Mouse (Mus musculus) NIH3T3 (cell line): ENCODE data around the gene Gm21830.
"Not testable (repeated sequence)": the region's sequence is repeated elsewhere in the genome, so short reads cannot be mapped to it uniquely, and the experiment has no call there.

Experiments
- DNase-seq: peaks from one replicate; pipeline ENCODE4 v3.0.0-alpha.2; 2012; ENCODE audit warnings: low read depth

The Gm21830 gene

DNA sequence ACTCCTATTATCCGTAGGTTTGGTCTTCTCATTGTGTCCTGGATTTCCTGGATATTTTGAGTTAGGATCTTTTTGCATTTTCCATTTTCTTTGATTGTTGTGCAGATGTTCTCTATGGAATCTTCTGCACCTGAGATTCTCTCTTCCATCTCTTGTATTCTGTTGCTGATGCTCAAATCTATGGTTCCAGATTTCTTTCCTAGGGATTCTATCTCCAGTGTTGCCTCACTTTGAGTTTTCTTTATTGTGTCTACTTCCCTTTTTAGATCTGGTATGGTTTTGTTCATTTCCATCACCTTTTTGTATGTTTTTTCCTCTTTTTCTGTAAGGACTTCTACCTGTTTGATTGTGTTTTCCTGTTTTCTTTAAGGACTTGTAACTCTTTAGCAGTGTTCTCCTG, at the start of gene Gm21830:
Gene Gm21830, plus strand, starts transcription at position 301 of the 400 bp plus-strand sequence.
- not testable (repeated sequence) for DNase-seq

DNA sequence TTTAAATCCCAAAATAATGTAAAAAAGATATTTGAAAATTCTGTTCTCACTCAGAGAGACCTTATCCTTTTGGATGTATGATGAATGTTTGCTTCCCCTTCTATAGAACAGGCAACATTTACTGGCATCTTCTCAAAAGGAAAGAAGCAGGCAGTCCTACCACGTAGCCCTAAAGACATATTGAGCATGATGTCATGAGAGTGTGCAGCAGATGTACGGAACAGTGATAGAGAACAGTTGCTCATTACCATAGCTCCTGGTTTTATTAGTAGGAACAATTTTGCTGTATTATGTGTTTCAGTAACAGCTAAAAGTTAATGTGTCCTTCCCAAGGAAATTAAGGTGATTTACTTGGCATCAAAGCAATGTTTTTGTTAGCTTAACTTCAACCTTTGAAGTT, 49.0 kb upstream of the Gm21830 start:
- no peak for DNase-seq

DNA sequence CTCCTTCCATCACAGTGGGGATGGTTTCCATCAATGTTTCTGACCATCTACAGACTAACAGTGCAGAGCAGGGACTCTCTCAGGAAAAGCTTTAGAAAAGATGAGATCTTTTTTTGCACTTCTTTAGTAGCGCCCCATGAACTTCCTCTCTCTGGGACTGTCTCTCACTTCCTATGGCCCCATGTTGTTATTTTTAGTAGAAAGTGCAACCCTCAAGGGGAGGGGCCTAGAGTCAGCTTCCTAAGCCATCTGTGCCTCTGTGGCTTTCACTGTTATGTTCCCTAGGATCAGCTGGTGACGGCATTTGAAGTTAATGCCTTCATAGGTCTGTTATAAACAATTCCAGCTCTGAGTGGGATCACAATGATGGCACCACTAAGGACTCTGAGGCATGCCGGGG, 35.0 kb upstream of the Gm21830 start:
- no peak for DNase-seq

DNA sequence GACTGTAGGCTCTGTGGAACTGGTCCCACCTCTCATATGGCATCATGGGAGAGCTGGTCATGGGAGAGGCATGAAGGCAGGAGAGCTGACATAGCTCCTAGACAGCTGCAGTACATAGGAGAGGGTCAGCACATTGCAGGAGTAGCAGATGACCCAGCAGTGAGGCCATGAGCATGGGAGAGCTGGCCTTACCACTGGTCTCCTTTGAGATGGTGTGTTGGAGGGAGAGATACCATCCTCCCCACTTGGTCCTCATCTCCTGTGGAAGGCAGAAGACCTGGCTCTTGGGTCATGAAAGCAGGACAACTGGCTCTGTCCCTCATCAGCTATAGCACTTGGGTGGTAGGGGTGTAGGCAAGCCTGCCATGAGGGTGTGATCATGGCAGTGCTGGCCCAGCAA, 7.3 kb downstream of the Gm21830 start:
- DNase-seq = no peak

DNA sequence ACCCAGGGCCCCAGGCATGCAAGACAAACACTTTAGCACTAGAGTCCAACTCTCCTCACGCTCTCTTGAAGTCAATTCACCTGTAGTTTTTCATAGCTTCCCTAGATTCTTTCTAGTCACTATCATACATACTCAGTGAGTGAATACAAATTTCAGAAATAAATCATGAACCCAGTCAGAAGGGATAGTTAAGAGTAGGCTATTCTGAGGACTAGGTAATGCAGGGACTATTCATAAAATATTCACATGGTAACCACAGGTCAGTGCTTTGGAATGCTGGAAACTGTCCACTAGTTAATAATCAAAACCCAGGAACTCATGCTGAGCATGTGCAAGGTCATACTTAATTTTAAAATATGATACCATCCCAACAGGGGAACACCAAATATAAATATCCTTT, 9.3 kb downstream of the Gm21830 start:
- DNase-seq = no peak

DNA sequence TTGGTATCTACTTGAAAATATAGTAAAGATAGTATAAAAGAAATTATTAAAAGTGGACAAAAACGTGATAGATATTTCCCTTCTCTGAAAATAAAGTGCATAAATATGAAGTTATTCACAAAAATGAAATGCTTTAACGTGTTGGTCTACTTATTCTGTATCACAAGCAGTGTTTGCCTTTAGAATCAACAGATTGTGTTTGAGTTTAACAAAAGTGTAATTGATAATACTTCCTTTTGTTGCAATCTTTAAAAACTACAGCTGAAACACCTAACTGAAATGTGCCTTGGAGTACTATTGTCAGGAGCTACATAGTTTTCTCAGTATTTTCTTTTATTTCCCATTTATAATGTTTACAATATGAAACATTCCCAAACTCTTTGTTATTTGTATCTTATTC, 19.6 kb downstream of the Gm21830 start, which contains the start of gene Gm26727:
Gene Gm26727, minus strand, starts transcription at position 101 of the 400 bp plus-strand sequence.
- no peak for DNase-seq

DNA sequence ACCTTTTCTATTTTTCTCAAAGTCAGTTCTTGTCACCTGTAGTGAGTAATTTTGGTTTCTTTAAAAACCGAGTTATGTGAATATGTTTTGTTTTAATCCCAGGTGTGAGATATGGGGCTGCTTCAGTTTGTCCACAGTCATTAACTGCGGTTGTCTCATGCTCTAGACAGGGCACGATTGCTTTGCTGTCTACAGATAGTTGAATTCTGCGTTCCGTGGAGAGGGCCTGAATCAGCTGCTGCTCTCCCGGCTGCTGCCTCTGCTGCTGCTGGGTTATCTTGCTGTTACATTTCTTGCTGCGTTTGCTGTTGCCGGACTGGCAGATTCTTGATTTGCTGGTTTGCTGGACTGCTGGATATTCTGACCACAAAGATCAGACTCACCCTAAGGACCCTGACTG, 24.8 kb downstream of the Gm21830 start:
- DNase-seq = no peak

DNA sequence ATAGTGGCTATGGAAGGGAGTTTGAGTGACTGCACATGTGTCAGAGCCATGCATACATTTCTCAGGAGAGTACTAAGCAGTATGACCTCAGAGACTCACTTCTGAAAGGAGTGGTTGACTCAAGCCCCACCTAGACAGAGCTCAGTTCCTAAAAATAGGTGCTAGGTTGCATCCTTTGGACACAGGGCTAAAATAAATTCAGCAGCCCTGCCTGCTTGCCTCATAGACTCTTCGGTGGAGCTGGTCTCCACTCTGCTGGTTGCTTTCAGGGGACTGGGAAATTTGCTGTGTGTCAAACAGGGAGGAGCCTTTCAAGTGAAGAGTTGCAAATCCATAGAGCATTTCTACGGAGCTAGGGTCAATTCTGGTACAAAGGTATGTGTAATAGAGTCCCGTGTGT, 32.3 kb downstream of the Gm21830 start, which contains the start of gene Xirp2:
Gene Xirp2, plus strand, starts transcription at position 223 of the 400 bp plus-strand sequence.
- DNase-seq = no peak

DNA sequence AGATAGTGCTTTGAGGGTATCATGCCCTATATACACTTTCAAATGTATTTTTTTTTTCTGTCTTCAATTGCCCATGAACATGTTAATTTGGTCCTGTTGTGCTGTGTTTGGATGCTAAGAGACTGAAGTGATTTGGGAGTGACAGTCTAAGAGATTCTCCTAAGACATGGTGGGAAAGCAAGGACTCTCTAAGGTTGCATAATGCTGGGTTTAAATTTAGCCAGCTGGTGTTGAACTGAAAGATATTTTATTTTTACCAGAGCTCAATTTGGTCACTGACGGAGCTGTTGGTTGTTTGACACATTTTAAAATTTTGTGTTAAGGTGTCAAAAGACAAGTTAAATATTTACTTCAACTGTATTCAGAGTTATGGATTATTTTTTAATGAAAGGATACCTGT, 33.2 kb downstream of the Gm21830 start:
- no peak for DNase-seq

DNA sequence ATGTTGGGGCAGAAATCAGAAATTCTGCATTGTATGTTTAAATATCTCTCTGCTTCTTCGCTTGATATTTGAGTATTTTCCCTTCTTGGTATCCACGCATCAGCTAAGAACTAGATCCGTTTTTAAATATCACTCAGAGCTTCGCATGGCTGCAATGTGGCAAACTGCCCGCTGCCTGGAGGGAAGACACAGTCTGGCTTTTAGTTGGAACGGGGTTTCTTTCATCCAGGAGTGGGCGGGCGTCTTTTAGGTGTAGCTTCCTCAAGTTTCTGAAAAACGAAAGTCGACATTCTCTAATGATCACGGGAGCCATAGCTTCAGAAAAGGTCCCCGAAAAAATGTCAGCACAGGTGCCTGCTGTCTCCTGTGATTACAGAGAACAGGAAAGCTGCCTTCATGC, 33.7 kb downstream of the Gm21830 start:
- peak; percentile 20 for DNase-seq

DNA sequence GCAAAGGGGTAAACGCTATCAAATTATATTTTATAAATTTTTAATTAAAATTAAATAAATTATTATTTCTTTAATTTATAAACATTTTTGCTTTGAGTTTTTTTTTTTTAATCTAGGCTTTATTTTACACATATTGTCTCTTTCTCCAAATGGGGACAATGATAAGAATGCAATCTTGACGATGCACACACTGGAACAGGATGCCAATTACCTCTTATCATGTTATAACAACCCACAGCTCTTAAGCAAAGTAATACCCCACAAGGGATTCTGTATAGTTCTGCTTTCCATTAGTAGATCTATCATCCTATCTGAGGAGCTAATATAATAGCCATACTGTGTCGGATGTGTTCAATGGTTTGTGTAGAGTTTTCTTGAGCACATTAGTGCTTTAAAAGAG, 47.3 kb downstream of the Gm21830 start:
- no peak for DNase-seq

DNA sequence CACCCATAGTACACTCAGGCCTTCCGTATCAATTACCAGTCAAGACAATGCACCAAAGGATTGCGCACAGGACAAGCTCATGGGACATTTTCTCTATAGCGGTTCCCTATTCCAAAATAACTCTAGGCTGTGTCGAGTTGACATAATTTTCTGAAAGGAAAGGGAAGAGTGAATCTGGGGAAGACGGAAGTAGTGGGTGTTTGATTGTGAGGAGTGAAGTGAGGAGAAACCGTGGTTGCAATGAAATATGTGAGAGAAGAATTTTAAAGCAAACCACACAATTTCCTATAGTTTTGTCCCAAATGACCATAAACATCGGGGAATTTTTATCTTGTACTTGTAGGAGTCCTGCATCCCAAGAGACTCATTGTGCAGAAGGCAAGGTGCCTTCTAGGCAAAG, 53.5 kb downstream of the Gm21830 start:
- DNase-seq = no peak

DNA sequence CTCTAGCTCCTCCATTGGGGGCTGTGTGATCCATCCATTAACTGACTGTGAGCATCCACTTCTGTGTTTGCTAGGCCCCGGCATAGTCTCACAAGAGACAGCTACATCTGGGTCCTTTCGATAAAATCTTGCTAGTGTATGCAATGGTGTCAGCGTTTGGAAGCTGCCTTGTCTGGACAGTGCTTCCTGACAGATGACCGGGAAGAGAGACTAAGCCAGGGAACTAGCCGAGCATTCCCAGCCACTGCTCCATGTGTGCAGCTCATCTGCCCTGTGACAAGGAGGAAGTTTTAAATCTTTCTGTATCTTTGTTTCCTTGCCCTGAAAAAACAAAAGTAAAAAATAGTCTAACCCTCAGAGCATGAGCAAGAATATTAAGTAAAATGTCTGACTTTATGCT, 56.5 kb downstream of the Gm21830 start:
- DNase-seq = not testable (repeated sequence)

DNA sequence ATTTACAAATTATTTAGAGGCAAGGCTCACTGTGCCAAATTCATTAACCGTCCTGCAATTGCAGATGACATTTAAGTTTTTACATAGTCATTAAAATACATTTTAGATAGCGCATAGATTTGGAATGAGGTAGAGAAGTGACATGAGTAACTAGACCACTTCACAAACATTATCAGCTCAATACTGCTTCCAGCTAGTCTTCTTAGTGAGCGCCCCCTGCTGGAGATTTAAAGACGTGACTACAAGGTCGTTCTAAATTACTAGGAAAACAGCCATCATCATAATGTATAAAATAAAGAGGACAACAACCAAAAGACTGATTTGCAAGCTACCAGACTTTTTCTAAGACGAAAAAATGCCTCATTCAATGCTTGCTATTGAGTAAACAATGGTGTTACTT, 64.2 kb downstream of the Gm21830 start:
- DNase-seq = peak; percentile 67

DNA sequence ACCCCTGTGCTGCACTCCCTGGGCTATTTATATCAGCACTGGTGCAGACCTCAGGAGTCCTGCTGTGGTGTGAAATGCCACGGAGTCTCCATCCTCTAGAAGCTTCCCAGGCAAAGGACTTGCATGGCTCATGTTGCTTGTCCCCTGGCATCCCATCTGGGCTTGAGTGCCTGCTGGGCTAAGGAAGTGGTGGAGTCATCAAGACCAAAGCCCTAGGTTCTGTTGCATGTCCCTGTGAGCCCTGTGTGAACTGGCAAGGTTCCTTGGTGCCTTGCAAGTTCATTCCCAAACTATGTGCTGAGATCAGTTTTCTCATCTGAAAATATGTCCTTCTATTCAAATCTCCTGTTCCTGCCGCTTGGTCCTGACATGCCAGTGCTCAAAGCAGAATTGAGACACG, 67.5 kb downstream of the Gm21830 start:
- DNase-seq = no peak
